Mouse (Mus musculus): ENCODE data around the gene Prm3.

DNA sequence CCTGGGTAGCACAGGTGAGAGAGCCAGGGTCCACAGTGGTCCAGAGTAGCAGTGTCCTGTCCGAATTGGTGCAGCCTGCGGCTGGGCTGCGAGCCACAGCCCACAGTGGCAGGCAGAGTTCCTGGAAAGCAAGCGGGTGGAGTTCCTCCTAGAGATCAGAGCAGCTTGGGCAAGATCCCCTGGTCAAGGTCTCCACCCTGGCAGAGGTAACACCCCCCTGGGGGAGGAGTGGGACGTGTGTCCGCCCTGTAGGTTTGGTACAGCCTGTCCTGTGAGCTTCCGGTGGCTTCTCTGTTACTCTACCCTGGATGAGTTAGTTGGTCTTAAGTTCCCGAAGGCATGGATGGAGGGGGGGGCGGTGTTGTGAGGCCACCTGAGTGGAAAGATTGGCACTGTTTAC, 21.9 kb downstream of the Prm3 start:
- no peak for TF ChIP-seq CTCF (IDR thresholded peaks at IDR 0.05; ENCODE audit: extremely low read depth, insufficient read length, insufficient replicate concordance, low read depth, low read length)
- no peak for TF ChIP-seq POLR2A (IDR thresholded peaks at IDR 0.05; ENCODE audit: low read depth, low read length)

Measured in small intestine, adult 2 months (tissue).